Mouse (Mus musculus) Muller cell, postnatal 12 days (primary cell): ENCODE data around the gene Capzb.

Experiments
- DNase-seq: peaks from one replicate; pipeline ENCODE4 v3.0.0-alpha.2; 2015; ENCODE audit errors: inconsistent ontology term

Capzb gene

DNA sequence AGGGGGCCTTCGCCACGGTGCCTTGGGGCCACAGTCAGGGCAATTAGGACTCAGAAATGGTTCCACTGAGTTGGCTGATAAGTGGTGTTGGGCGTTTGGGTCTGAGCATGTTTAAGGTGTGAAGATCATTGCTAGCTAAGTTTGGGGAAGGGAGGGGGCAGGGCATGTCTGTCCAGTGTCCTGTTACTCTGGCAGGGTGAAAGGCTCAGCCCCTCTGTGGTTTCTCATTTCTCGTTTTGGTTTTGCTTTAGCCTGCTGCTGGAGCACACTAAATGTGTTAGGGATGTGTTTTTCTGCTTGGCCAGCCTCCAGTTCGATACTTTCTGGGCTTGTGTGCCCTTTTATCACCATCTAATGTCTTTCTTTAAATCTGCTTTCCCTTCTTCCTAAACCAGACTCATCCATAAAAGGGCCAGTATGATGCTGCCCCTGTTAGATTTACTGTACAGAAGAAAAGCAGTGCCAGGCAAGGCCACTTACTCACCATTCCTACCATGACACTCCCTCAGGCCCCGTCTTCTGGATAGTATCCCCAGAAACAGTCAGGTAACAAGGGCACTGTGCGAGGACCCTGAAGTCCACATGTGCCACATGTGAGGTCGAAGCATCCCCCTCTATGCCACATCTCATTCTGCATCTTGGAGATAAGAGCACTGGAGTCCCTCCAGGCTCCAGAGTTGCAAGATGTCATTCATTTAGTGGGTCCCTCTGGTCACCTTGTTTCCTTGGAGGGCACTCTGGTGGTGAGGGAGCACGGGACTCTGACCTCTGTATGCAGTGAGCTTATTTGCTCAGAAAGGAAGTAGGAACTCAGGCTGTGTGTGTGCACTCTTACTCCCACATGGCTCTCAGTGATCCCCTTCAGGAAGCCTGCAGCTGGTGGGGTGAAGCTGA is 15.8 kb downstream of the Capzb start:
- no peak for DNase-seq

DNA sequence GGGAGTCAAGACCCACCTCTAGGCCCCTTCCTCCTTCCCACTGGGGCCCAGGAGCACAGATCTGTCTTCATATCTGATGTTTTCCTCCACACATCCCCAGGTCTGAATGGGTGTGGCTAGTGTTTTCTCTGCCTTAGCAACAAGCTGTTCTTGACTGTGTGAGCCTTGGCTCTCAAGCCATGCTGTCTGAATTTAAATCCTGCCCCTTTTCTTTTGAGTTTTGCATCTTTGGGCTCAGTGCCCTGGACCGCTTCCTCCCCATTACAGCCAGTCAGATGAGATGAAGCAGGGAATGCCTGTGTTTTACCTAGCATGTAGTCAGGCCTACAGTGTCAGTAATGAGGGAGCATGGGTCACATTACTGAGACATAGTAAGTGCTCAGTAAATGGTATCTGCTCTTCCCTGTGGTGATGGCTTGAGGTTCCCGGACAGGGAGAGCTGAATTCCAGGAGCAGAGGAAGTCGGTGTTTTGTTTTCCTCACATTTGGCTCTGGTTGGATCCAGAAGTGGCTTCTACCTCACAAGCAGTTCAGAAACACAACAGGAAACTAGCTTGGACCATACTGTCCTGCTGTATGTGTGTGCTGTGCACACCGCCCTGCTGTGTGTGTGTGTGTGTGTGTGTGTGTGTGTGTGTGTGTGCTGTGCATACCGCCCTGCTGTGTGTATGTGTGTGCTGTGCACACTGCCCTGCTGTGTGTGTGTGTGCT is 16.6 kb downstream of the Capzb start:
- DNase-seq, result peak; percentile 55

GRCm38 (mm10) chr4:139211975-139212831 is 19.5 kb downstream of the Capzb start:
- peak; percentile 48 for DNase-seq

DNA sequence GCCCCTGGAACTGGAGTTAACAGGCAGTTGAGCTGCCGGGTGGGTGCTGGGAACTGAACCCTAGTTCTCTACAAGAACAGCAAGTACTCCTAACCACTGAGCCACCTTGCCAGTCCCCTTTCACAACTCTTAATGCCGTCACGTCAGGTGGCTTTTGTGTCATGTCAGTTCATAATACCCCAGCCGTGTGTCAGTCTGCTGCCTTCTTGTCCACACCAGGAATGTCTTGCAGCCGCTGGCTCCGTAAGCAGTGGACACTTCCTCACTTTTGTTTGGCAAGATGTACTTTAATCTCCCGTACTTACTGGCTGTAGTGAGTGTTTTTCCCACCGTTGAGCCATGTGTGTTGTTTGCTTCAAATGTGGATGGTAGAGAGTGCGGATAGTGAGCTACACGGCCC is 20.4 kb downstream of the Capzb start:
- DNase-seq, result no peak

- DNase-seq, result peak; percentile 90
These were observed 21.3 kb downstream of the Capzb start for GRCm38 (mm10) chr4:139213935-139214371.

GRCm38 (mm10) chr4:139216566-139216965 is 23.9 kb downstream of the Capzb start:
- DNase-seq, result peak; percentile 76

GRCm38 (mm10) chr4:139218539-139218938 is 25.8 kb downstream of the Capzb start:
- no peak for DNase-seq

DNA sequence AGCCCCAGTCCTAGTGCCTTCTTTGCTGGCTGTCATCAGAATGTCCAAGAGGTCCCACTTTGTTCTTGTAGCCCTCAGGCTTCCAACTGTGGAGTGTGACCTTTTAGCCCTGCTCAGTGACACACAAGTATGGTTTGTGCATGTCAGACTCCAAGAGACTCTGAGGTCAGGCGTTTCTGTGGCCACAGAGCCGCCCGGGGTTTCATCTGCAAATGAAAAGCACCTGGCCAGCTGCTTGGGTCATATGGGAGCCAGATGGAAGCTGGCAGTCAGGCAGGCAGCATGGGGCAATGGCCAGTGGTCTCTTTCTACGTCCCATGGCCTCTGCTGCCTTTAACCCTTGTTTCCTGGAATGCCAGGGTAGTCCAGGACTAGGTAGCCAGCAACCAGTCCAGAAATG is 27.0 kb downstream of the Capzb start:
- DNase-seq, result no peak

- no peak for DNase-seq
These were observed 28.3 kb downstream of the Capzb start for GRCm38 (mm10) chr4:139220978-139221377.

GRCm38 (mm10) chr4:139221837-139222236 is 29.1 kb downstream of the Capzb start:
- DNase-seq, result no peak

DNA sequence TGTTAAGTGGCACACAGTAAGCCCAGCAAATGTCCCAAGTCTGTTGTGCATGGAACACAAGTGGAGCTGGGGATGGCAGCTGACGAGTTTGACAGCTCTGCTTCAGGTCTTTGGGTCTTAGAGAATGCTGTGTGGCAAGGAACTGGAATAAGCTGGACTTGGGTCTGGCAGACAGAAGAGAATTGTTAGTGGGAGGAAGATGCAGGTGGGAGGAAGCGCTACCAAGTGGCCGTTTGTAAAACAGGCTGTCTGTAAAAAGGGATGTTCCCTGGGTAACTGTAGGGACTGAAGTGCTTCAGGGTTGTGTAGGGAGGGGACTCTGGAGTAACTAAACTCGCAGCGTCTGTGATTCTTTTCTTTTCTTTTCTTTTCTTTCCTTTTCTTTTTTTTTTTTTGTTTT is 32.4 kb downstream of the Capzb start:
- DNase-seq, result no peak

DNA sequence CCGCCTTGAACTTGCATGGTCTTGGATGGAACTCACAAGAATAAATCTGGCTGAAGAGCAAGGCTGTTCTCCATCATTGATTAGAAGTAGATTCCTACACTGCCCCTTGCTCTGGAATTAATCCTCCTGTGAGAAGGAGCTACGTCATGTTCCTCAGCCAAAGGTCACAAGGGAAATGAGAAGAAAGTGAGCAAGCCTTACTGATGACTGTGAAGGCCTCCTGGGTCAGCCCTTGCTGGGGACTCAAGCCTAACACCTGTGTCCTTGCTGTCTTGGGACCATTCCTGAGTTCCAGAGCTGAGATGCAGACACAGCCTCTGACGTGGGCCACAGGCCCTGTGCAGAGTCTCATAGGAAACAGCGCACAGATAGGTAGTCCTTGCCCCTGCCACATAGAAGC is 33.2 kb downstream of the Capzb start:
- no peak for DNase-seq

- no peak for DNase-seq
These were observed 34.0 kb downstream of the Capzb start for GRCm38 (mm10) chr4:139226504-139227216.

DNA sequence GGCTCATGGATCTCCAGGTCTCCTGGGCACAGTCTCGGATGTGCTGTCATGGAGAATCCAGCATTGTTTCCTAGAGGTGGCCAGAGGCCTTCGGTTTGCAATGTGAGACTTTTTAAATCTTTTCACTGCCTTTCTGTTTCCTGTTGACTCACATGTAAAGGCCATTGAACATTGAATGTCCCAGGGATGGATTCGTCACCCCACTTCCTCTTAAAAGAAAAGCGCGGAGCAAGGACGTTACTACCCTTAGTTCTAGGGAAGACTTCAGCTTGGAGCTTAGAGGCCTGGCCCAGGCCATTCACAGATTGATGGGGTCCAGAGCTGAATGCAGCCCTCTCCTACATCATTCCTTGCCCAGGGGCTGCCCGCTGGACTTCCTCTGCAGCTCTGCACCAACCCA is 35.2 kb downstream of the Capzb start:
- DNase-seq, result no peak

- DNase-seq, result no peak
These were observed 36.6 kb downstream of the Capzb start for GRCm38 (mm10) chr4:139229271-139229670.

GRCm38 (mm10) chr4:139230376-139231120 is 37.8 kb downstream of the Capzb start:
- no peak for DNase-seq

GRCm38 (mm10) chr4:139231163-139231562 is 38.5 kb downstream of the Capzb start:
- DNase-seq, result peak; percentile 71

DNA sequence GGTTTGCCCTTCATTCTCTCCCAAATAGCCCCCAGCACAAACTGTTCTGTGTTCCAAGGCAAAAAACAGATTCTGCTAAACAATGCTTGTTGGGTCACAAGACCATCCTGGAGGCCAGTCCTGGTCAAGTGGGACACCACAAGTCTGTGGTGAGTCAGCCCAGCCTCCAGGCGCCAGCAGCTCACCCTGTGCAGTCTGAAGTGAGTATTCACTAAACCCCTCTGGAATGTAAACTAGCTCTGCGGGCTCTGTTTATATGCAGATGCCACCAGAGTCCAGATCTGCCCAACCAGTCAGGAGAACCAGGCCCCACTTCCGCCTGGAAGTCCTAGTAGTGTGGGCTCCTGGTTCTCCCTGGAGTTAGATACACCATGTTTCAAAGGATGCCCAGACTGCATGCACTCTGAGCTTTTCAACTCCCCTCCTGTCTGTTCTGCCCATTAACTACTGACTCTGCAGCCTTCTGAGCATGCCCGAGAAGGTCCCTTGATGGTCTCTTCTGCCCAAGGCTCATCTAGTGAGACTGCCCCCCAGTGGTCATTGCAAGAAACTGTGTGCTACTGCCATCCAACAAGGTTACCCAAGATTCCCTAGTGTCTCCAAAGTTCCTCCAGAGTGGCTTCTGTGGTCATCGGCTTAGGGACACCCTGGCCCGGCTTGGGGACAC is 39.9 kb downstream of the Capzb start:
- peak; percentile 95 for DNase-seq

- DNase-seq, result no peak
These were observed 40.4 kb downstream of the Capzb start for GRCm38 (mm10) chr4:139233146-139233495.

DNA sequence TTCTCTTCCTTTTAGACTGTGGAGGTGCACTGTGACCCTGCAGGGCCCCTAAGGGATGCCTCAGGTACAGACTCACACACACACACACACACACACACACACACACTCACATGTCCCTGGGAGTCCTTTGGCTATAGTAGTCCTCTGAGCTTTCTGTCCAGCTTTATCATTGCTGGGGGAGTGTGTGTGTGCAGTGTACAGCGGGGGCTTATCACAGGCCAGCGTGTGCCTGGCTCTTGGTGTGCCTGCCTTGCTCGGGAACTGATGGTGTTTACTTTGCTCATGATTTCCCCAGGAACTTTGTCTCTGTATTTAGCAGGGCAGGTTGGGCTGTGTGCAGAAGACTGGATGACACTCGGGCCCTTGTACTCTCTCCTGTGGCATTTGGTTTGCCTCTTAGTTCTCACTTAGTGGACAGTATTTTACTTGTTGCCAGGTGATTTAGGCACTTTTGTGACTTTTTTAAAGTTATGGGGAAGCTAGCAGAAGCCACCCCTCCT is 41.1 kb downstream of the Capzb start:
- DNase-seq, result no peak
